Mouse (Mus musculus) liver, embryonic 14.5 days (tissue): ENCODE results near the gene Prdm16. TPM values are rescaled to one million over a fixed set of nuclear protein-coding genes. Genes with fewer than 3 reads are reported as not detected.

Source experiments
- ATAC-seq: fragments of 200-750 bp; cut with Nextera tagmentation; 2 replicates; pipeline ENCODE4 v1.8.0; 2017; ENCODE audit warnings: moderate number of reproducible peaks, mild to moderate bottlenecking, moderate library complexity; ENCODE audit not compliant: insufficient read depth
- DNase-seq, 3 experiments: peaks; one replicate each; pipeline ENCODE4 v3.0.0-alpha.2; 2012 to 2013; ENCODE audit warnings: low read depth in 3 of 3, low spot score in 3 of 3
- H3K27ac ChIP-seq: fragments of 300-500 bp; sonication (generic); 2 replicates; pipeline ENCODE4 v1.5.1; 2014; ENCODE audit warnings: moderate library complexity, mild to moderate bottlenecking, control low read depth, inconsistent platforms
- H3K27me3 ChIP-seq: fragments of 300-500 bp; sonication (generic); 2 replicates; pipeline ENCODE4 v1.6.1; 2014; ENCODE audit warnings: mild to moderate bottlenecking, low read length, moderate library complexity; ENCODE audit not compliant: control insufficient read depth, insufficient read depth
- H3K36me3 ChIP-seq: fragments of 300-500 bp; sonication (generic); replicated peaks from 2 replicates; pipeline ENCODE4 v1.6.1; 2014; ENCODE audit warnings: low read depth; ENCODE audit not compliant: control insufficient read depth, insufficient read depth
- H3K4me1 ChIP-seq, 2 experiments: fragments of 200-500 bp in 1 of 2; fragments of 300-500 bp in 1 of 2; sonication (generic) in 1 of 2; replicated peaks; 2 replicates each; pipeline ENCODE4 v1.6.1; 2012 to 2014; ENCODE audit warnings: antibody characterized with exemption in 1 of 2, inconsistent platforms in 1 of 2, low read length in 1 of 2; ENCODE audit not compliant: control insufficient read depth in 2 of 2, insufficient read depth in 2 of 2
- H3K4me2 ChIP-seq: fragments of 300-500 bp; sonication (generic); 2 replicates; pipeline ENCODE4 v1.6.1; 2014; ENCODE audit warnings: low read depth, mild to moderate bottlenecking, control low read depth, moderate library complexity
- H3K4me3 ChIP-seq, 2 experiments: fragments of 200-500 bp in 1 of 2; fragments of 300-500 bp in 1 of 2; sonication (generic) in 1 of 2; 2 replicates each; pipeline ENCODE4 v1.5.1; 2012 to 2014; ENCODE audit warnings: low read depth in 2 of 2, low read length in 2 of 2, mild to moderate bottlenecking in 2 of 2, control low read depth in 1 of 2, inconsistent platforms in 1 of 2, moderate library complexity in 1 of 2; ENCODE audit not compliant: insufficient read depth in 1 of 2
- H3K9ac ChIP-seq: fragments of 300-500 bp; sonication (generic); replicated peaks from 2 replicates; pipeline ENCODE4 v1.6.1; 2014; ENCODE audit warnings: mild to moderate bottlenecking, control low read depth, moderate library complexity
- H3K9me3 ChIP-seq: fragments of 300-500 bp; sonication (generic); 2 replicates; pipeline ENCODE4 v1.6.1; 2016; ENCODE audit warnings: low read length, mixed read lengths; ENCODE audit not compliant: control insufficient read depth
- CTCF ChIP-seq: IDR thresholded peaks from 2 replicates; pipeline ENCODE4 v1.5.1; 2016; ENCODE audit warnings: antibody characterized with exemption, low read depth, control low read depth
- EP300 ChIP-seq: IDR thresholded peaks from 2 replicates; pipeline ENCODE4 v1.6.1; 2016; ENCODE audit warnings: antibody characterized with exemption, low read depth
- WGBS: fragments of 180-500 bp; shearing (Covaris S2); extraction: QIAGEN DNeasy Blood & Tissue Kit; methylation state at CpG from one replicate; pipeline ENCODE4 v1.1.7; 2014; ENCODE audit not compliant: insufficient replicate concordance; 5-methylcytosine and 5-hydroxymethylcytosine counted together
- polyA plus RNA-seq, 2 experiments: library from polyadenylated mRNA; depleted of rRNA in 1 of 2; stranded (reverse) in 1 of 2; unstranded in 1 of 2; fragments of >200 nt; fragmentation: Nextera tagmentation in 1 of 2; extraction: Ambion mirVana in 1 of 2; gene quantifications; 2 replicates each; pipeline versions ENCODE4 v1.2.1 to v1.2.3; 2012 to 2014

The Prdm16 gene
- polyA plus RNA-seq, 2 experiments, result 0.70 to 0.86 TPM

GRCm38 (mm10) chr4:154269520-154269919 lies 367.2 kb downstream of the Prdm16 start:
- H3K4me2 ChIP-seq, result no peak overlapping the region

GRCm38 (mm10) chr4:154267511-154267910 lies 369.2 kb downstream of the Prdm16 start:
- Histone ChIP-seq H3K4me3 (no peak overlapping the region), H3K36me3 (no peaks in the 10 kb centered on the region), H3K4me2 (no peak overlapping the region), H3K27ac (no peak overlapping the region), H3K9ac (no peak overlapping the region), H3K4me1 (no peaks in the 10 kb centered on the region), H3K27me3 (no peaks in the 10 kb centered on the region), H3K9me3 (no peaks in the 10 kb centered on the region)
- ATAC-seq, result no peak
- DNase-seq, result no peak
- TF ChIP-seq CTCF (no peak), EP300 (no peak)
- WGBS, result 64% methylated on average over 6 of the region's 6 CpGs

More at GRCm38 (mm10) chr4:154269520-154269919, 367.2 kb downstream of the Prdm16 start:
- Histone ChIP-seq H3K9ac (no peak overlapping the region), H3K9me3 (no peaks in the 10 kb centered on the region), H3K4me3 (no peak overlapping the region), H3K27ac (no peak overlapping the region), H3K36me3 (no peaks in the 10 kb centered on the region), H3K4me1 (no peaks in the 10 kb centered on the region), H3K27me3 (no peaks in the 10 kb centered on the region)
- ATAC-seq (no peak), DNase-seq (no peak)
- 53% methylated on average over 10 of the region's 10 CpGs for WGBS
- TF ChIP-seq CTCF (no peak), EP300 (no peak)

Other genes with a start within 250 kb of the Prdm16 start
- gene Actrt2, start 31.0 kb upstream of the Prdm16 start, polyA plus RNA-seq (2012; rRNA removed), result not detected in 2 replicates
- gene Actrt2, start 31.0 kb upstream of the Prdm16 start, polyA plus RNA-seq (2014; fragmentation: Nextera tagmentation; extraction: Ambion mirVana), result not detected in 2 replicates
- gene Ttc34, start 200.6 kb upstream of the Prdm16 start, polyA plus RNA-seq (2012; rRNA removed), result not detected in 2 replicates
- gene Ttc34, start 200.6 kb upstream of the Prdm16 start, polyA plus RNA-seq (2014; fragmentation: Nextera tagmentation; extraction: Ambion mirVana), result 0.08 TPM in 1 of 2 replicates, not detected in the other
- 2.1 and 2.4 TPM in 2 replicates for gene Mmel1, start 232.7 kb upstream of the Prdm16 start, polyA plus RNA-seq (2012; rRNA removed)
- 2.7 and 2.9 TPM in 2 replicates for gene Mmel1, start 232.7 kb upstream of the Prdm16 start, polyA plus RNA-seq (2014; fragmentation: Nextera tagmentation; extraction: Ambion mirVana)